Mouse (Mus musculus): ENCODE results near the gene B4galnt2. TPM values are rescaled to one million over a fixed set of nuclear protein-coding genes. Genes with fewer than 3 reads are reported as not detected.

B4galnt2 gene
- total RNA-seq, 2 experiments from 2014 or later, result not detected

DNA sequence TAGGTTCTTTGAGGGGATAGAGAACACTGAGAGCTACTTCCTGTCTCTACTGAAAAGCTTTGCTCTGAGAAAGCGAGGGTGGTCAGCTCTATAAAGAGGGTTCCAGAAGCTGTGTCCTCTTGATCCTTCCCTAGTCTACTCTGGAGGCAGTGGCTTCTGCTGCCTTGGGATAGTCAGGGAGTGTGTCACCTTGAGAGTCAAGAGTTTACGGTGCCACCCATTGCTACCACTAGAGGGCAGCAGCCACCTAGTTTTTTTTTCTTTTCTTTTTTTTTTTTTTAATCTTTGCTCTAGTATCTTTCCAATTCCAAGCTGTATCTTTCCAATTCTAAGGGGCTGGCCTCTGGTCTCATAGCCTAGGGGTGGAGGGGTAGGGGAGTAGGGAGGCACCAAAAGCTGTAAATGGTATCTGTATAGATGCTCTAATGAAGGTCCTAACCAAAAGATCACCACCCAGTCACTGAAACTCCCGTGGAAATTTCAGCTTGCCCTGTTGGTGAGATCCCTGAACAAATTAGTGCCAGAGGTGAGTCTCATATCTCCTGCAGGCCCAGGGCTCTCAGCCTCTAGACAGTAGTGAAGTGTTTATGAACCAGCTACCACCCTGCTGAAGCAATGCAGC, 87.1 kb downstream of the B4galnt2 start:
- DNase-seq (ENCODE audit: low spot score in 2 of 2), result peak; percentile 69 to 70

DNA sequence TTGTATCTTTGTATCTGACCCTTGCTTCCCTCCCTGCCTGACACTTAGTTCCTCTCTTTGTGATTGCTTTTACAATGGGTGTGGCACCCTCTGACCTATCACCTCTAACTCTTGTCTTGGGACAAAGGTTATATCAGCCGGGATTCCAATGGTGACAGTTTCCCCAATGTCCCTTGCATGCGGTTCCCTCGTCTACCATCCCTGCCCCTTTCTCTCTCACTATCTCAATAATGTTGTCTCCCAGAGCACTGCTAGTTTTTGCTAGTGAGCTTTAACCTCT, 87.6 kb downstream of the B4galnt2 start:
- DNase-seq (ENCODE audit: low spot score in 2 of 2), result no peak

DNA sequence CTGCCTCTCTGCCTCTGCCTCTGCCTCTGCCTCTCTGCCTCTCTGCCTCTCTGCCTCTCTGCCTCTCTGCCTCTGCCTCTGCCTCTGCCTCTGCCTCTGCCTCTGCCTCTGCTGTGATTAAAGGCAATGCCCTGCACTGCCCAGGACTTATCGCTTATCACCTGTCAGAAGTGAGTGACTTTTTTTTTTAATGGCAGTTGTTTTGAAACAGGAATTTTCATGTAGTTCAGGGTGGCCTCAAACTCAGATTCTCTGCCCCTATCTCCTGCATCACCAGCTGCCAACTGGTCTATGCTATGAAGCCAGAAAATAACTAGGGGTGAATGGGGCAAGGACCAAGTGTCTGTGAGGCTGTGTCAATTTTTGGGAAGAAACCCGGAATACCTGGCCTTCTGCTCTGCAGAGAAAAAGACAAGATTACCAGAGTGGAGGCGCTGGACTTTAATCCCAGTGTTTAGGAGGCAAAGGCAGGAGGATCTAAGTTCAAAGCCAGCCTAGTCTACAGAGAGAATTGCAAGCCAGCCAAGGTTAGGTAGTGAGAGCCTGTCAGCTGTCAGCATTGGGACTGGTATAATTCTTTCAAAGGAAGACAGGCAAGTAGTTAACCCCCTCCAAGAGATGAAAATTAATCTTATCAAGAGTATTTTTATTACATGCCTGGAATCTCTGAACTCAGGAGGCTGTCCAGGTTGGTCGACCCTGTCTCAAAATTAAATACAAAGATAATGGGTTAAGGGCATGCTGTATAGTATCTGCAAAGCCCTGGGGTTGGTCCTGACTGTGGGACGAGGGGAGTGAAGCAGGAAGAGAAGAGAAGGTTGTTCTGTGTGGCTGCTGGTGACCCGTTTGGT, 88.1 kb downstream of the B4galnt2 start:
- DNase-seq (ENCODE audit: low spot score in 2 of 2), result no peak

GRCm38 (mm10) chr11:95825625-95826024, 89.1 kb downstream of the B4galnt2 start:
- DNase-seq (ENCODE audit: low spot score in 2 of 2), result no peak

- peak in 1 of 2 experiments; percentile 55 for DNase-seq (ENCODE audit: low spot score in 2 of 2)
Measured at GRCm38 (mm10) chr11:95824877-95825243, 89.8 kb downstream of the B4galnt2 start.

DNA sequence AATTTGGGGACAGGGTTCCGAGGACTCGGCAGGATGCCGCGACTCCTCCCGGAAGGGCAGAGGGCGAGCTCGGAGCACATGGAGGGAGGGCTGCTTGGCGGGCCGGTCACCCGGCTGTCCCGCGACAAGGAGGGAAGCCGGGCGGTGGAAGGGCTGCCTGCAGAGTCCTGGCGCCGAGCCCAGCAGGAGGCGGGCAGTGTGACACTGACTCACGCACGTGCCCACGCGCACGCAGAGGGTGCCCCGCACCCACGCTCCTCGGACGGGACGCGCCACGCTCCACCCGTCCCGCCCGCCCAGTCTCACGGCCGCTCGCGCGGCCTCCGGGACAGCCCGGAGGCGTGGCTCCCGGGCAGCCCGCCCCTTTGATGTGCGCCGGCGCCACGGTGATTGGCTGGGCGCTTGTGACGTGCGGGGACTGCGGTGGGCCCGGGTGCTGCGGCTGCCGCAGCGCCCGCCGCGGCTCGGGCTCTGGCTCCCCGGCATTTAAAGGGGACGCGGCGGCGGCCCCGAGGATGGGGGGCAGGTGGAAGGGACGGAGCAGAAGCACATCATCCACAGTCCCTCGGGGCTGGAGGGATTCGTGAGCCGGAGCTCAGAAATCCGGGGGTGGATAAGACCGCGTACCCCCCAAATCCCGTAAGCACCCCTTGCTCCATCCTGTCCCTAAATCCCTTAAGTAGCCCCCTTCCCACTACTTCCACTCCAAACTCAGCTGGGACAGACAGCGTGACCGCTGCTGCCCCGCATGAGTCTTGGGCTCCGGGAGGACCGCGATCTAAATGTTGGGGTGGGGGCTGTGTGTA, 90.4 kb downstream of the B4galnt2 start, which contains the start of gene Phospho1:
Phospho1 (plus strand) TSS at position 429 of the 806 bp plus-strand sequence.
- peak; percentile 85 to 87 for DNase-seq (ENCODE audit: low spot score in 2 of 2)

GRCm38 (mm10) chr11:95822437-95822836, 92.3 kb downstream of the B4galnt2 start:
- DNase-seq (ENCODE audit: low spot score in 2 of 2), result no peak

DNA sequence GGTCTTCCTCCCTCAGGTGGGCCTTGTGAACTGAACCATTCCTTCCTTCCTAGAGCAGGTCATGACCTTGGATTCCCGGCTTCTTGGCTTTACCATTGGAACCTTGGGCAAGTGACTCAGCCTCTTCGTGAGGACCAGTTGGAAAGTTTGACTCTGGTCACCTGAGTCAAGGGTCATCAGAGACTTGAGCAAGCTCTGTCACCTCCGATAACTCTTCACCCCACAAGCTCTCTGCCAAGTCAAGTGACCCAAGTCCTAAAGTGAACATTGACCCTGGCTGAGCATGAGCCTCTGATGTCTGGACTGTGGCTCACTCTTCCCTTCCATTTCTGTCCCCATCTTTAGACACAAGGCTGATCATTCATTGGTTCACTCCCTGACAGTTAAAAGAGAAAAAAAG, 93.2 kb downstream of the B4galnt2 start:
- DNase-seq (ENCODE audit: low spot score in 2 of 2), result no peak

- no peak for DNase-seq (ENCODE audit: low spot score in 2 of 2)
Measured at GRCm38 (mm10) chr11:95819138-95819537, 95.6 kb downstream of the B4galnt2 start.

Small RNA genes within 50 kb of the gene (microRNA-seq; reads per million reads assigned to microRNA genes)
- 0 reads per million in 2 experiments for gene Mir3063

Other genes with a start within 250 kb of the B4galnt2 start
- gene Phb, start 247.9 kb downstream of the B4galnt2 start, total RNA-seq (2021), result 100 to 1,000 TPM in 1 of 2 experiments, 10 to 100 TPM in 1; 88.1 to 119 TPM
- gene Zfp652, start 202.2 kb downstream of the B4galnt2 start, total RNA-seq (2021), result 10 to 100 TPM; 48.7 to 49.6 TPM
- gene B130006D01Rik, start 191.3 kb downstream of the B4galnt2 start, total RNA-seq (2021), result 1 to 10 TPM; 1.4 to 2.0 TPM
- gene Phospho1, start 90.4 kb downstream of the B4galnt2 start, total RNA-seq (2021), result 10 to 100 TPM; 43.7 to 46.5 TPM
- 1 to 10 TPM; 1.8 to 2.6 TPM for gene Gngt2, start 77.7 kb downstream of the B4galnt2 start, total RNA-seq (2021)
- 1 to 10 TPM; 6.0 to 6.7 TPM for gene Abi3, start 72.4 kb downstream of the B4galnt2 start, total RNA-seq (2021)
- gene Igf2bp1, start 91.0 kb upstream of the B4galnt2 start, total RNA-seq (2021), result under 1 TPM; 0.10 to 0.18 TPM
- gene Gip, start 109.7 kb upstream of the B4galnt2 start, total RNA-seq (2021), result not detected
- gene Snf8, start 120.0 kb upstream of the B4galnt2 start, total RNA-seq (2021), result 10 to 100 TPM; 84.2 to 90.8 TPM
- gene Ube2z, start 150.5 kb upstream of the B4galnt2 start, total RNA-seq (2021), result 10 to 100 TPM; 54.4 to 55.3 TPM
- gene Atp5g1, start 160.8 kb upstream of the B4galnt2 start, total RNA-seq (2021), result 100 to 1,000 TPM; 585 to 616 TPM
- under 1 TPM in 1 of 2 experiments, not detected in 1; 0.21 TPM for gene Calcoco2, start 197.1 kb upstream of the B4galnt2 start, total RNA-seq (2021)
- 1 to 10 TPM in 1 of 2 experiments, under 1 TPM in 1; 0.41 to 1.1 TPM for gene Ttll6, start 218.9 kb upstream of the B4galnt2 start, total RNA-seq (2021)

Data from layer of hippocampus, postnatal 14 days (tissue).